Mouse (Mus musculus): ENCODE results near the gene Nckap5.

GRCm38 (mm10) chr1:126504717-126505116 is 325.9 kb downstream of the Nckap5 start:
- no peak for TF ChIP-seq CTCF (conservative IDR thresholded peaks at IDR 0.05; ENCODE audit: insufficient read depth, insufficient read length, low read depth, low read length)
- TF ChIP-seq POLR2A (IDR thresholded peaks at IDR 0.05; ENCODE audit: low read depth, low read length): no peak
